Mouse (Mus musculus) frontal cortex, adult 2 months (tissue): ENCODE data around the gene Slc7a6. TPM values are rescaled to one million over a fixed set of nuclear protein-coding genes. Genes with fewer than 3 reads are reported as not detected.

ENCODE experiments used
- polyA plus RNA-seq: library from polyadenylated mRNA; depleted of rRNA; stranded (reverse); fragments of >200 nt; gene quantifications from 2 replicates; pipeline ENCODE4 v1.2.3, GENCODE M21; 2012; rRNA removed

The Slc7a6 gene
- polyA plus RNA-seq, 1 experiment: 31.7 TPM

Other genes starting within 250 kb of the Slc7a6 start
- 4.5 and 4.9 TPM in 2 replicates for gene Ctrl, start 235.0 kb upstream of the Slc7a6 start, polyA plus RNA-seq
- 115 and 125 TPM in 2 replicates for gene Psmb10, start 230.4 kb upstream of the Slc7a6 start, polyA plus RNA-seq
- 75.1 and 75.6 TPM in 2 replicates for gene Lcat, start 225.5 kb upstream of the Slc7a6 start, polyA plus RNA-seq
- 24.9 and 28.3 TPM in 2 replicates for gene Slc12a4, start 202.8 kb upstream of the Slc7a6 start, polyA plus RNA-seq
- gene Dpep3, start 189.4 kb upstream of the Slc7a6 start, polyA plus RNA-seq: not detected in 2 replicates
- 27.1 and 28.5 TPM in 2 replicates for gene Dus2, start 177.5 kb upstream of the Slc7a6 start, polyA plus RNA-seq
- gene Dpep2nb, start 162.9 kb upstream of the Slc7a6 start, polyA plus RNA-seq: not detected in 2 replicates
- gene Ddx28, start 157.0 kb upstream of the Slc7a6 start, polyA plus RNA-seq: 9.6 and 11.4 TPM in 2 replicates
- gene Nfatc3, start 110.0 kb upstream of the Slc7a6 start, polyA plus RNA-seq: 7.7 TPM in 2 replicates
- gene Esrp2, start 31.9 kb upstream of the Slc7a6 start, polyA plus RNA-seq: 0.21 and 0.24 TPM in 2 replicates
- gene Pla2g15, start 18.5 kb upstream of the Slc7a6 start, polyA plus RNA-seq: 17.6 and 17.7 TPM in 2 replicates
- 27.1 and 29.1 TPM in 2 replicates for gene Slc7a6os, start 42.1 kb downstream of the Slc7a6 start, polyA plus RNA-seq
- gene Prmt7, start 42.1 kb downstream of the Slc7a6 start, polyA plus RNA-seq: 28.3 and 33.4 TPM in 2 replicates
- gene Smpd3, start 169.1 kb downstream of the Slc7a6 start, polyA plus RNA-seq: 20.7 and 20.9 TPM in 2 replicates
- gene Zfp90, start 246.5 kb downstream of the Slc7a6 start, polyA plus RNA-seq: 13.0 and 14.0 TPM in 2 replicates